Mouse (Mus musculus): ENCODE data around the gene Tatdn2. TPM values are rescaled to one million over a fixed set of nuclear protein-coding genes. Genes with fewer than 3 reads are reported as not detected.
"Not testable (repeated sequence)": the region's sequence is repeated elsewhere in the genome, so short reads cannot be mapped to it uniquely, and the experiment has no call there.

Gene Tatdn2
- total RNA-seq, 2 experiments from 2014 or later: 71.4 to 72.8 TPM

DNA sequence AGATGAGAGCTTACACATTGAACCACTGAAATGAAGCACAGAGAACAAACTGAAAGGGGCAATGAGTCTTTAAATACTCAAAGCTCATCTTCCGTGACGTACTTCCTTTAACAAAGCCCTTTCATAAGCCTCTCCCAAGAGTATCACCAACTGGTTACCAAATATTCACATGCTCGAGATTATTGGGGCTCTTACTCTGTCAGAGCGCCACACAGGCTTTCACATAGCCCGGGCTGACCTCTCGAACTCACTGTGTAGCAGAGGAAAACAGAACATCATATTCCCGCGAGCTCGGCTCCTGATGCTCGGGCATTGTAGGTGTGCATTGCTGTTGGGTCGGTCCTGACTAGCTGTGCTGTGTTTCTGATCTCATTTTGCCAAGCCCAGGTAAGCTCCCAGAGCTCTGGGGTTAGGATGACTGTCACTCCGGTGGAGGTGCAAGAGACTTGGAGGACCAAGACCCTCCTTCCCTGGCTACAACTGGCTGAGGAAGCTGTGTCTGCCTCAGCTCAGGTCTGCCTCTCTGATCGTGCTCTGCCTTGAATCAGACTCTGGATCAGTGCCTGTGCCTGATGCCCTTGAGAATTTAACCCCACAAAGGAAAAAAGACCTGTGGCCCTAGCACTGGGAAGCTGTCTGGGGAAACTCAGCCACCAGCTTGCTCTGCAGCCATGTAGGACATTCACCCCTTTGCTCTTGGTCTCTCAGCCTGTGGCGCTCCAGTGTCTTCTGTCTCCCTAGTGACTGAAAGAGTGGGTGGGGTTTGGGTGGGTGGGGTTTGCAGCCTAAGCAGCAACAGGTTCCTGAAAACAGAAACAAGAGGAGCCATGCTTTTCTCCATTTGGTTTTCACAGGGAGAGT, 36.1 kb upstream of the Tatdn2 start:
- no peak overlapping the region for H3K4me3 ChIP-seq
- peak overlapping the region; percentile 61 for H3K27ac ChIP-seq
- intact Hi-C loops (cut with DNase I): no loop called here
- no peak for DNase-seq (ENCODE audit: extremely low spot score in 1 of 2, low spot score in 2 of 2)
- TF ChIP-seq CTCF (IDR thresholded peaks at IDR 0.05): no peak

DNA sequence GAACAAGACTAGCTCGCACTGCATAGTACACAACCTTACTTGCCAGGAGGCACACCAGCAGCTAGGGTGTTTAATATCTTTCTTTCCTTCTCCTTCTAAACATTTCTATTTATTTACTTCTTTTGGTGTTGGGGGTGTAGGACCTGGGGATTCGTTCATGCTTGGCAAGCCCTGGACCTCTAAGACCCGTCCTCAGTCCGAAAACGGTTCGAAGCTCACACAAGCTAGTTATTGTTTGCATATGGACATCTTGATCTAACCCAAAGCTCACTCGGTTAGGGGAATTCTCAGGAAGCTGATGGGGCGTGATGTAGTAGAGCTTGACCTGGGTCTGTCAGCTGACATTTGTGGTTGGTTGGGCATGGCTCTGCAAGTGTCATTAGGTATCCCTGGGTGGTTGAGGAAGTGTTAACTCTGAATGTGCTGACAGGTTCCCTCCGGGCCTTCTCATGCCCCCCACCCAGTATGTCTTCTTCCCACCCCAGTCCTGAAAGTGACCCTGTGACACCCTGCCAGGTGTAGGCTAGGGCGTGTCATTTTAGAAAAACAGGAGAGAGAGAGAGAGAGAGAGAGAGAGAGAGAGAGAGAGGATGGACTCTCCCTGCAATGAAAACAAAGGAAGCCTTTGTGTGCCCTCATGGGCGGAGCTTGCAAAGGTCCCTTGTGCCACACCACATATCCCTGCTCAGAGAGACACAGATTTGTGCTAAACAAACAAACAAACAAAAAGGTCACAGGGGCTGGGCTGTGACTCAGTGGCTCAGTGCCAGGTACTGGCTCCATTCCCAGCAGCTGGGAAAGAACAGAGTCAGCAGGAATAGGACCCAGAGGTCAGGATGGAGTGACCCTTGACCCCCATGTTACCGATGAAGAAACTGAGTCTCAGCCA, 35.3 kb upstream of the Tatdn2 start:
- intact Hi-C loops (cut with DNase I): no loop called here
- H3K27ac ChIP-seq: peak overlapping the region; percentile 61
- peak in 1 of 2 experiments; percentile 19 for DNase-seq (ENCODE audit: extremely low spot score in 1 of 2, low spot score in 2 of 2)
- no peak overlapping the region for H3K4me3 ChIP-seq
- no peak for TF ChIP-seq CTCF (IDR thresholded peaks at IDR 0.05)

DNA sequence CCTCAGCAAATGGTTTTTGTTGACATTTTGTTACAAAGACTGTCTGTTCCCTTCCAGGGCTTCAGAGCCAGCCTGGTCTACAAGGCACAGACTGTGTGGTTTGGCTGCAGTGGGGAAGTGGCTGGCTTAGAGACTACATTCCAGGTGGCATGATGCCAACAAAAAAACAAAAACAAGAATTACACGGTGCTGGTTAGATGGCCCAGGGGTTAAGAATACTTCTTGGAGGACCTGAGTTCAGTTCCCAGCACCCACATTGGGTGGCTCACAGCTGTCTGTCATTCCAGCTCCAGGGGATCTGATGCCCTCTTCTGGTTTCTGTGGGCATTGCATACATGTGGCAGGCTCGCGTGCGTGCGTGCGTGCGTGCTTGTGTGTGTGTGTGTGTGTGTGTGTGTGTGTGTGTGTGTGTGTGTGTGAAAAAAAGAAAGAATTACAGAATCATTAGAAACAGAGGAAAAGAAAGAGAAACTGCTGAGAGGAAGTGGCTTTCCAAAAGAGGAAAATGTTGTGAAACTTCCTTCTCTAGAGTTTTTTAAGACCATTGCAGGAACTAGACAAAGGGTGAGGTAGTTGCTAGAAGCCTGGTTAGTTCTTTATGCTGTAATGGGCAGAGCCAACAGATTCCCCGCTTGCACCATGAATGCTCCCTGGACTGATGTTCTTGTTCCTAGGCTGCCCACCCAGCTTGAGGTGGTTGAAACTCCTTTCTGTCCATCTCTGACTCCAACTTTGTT, 33.7 kb upstream of the Tatdn2 start:
- no peak for DNase-seq (ENCODE audit: extremely low spot score in 1 of 2, low spot score in 2 of 2)
- no peak overlapping the region for H3K27ac ChIP-seq
- intact Hi-C loops (cut with DNase I): no loop called here
- no peak; the same call in none of the 2 replicates for TF ChIP-seq CTCF (IDR thresholded peaks at IDR 0.05)
- H3K4me3 ChIP-seq: no peak overlapping the region

DNA sequence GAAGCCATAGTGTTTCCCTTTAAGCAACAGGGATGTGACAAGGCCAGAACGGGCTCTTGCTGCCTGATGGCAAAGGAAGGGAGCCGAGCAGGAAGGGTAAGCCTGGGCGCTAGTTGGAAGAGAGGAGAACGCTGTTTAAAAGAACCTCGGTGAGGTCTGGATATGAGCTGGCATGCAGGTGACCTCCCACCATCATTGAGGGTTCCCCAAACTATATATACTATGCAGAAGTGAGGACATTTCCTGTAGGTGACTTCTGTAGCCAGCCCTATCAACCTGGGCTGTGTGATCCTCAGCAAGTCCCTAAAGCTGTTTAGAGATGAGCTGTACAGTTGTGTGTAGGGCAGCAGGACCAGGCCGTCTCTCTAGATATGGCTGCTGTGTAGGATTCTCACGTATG, 32.5 kb upstream of the Tatdn2 start:
- intact Hi-C loops (cut with DNase I): no loop called here
- no peak for TF ChIP-seq CTCF (IDR thresholded peaks at IDR 0.05)
- no peak for DNase-seq (ENCODE audit: extremely low spot score in 1 of 2, low spot score in 2 of 2)
- H3K4me3 ChIP-seq: no peak overlapping the region
- H3K27ac ChIP-seq: no peak overlapping the region

DNA sequence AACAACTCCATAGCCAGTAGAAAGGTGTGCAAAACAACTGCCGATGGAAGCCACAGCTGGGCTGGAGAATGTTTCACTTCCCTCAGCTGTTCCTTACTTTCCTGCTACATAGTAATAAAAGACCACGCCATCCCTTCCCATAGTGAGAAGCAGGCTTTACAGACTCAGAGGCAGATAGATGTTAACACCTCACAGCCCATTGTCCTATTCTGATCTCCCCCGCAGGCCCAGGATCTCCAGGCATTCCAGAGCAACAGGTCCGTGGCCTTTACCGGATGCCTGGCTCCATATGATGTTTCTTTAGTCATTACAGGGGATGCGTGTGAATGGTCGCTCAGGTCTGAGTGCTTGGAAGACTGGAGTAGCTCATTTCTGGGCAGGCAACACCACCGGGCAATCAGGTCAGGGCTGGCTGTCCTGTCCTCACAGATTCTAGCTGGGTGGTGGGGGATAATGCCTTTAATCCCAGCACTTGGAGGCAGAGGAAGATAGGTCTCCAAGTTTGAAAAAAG, 29.2 kb upstream of the Tatdn2 start:
- Histone ChIP-seq H3K4me3 (no peak overlapping the region), H3K27ac (no peak overlapping the region)
- TF ChIP-seq CTCF (IDR thresholded peaks at IDR 0.05): no peak
- intact Hi-C loops (cut with DNase I): no loop called here
- DNase-seq (ENCODE audit: extremely low spot score in 1 of 2, low spot score in 2 of 2): no peak

DNA sequence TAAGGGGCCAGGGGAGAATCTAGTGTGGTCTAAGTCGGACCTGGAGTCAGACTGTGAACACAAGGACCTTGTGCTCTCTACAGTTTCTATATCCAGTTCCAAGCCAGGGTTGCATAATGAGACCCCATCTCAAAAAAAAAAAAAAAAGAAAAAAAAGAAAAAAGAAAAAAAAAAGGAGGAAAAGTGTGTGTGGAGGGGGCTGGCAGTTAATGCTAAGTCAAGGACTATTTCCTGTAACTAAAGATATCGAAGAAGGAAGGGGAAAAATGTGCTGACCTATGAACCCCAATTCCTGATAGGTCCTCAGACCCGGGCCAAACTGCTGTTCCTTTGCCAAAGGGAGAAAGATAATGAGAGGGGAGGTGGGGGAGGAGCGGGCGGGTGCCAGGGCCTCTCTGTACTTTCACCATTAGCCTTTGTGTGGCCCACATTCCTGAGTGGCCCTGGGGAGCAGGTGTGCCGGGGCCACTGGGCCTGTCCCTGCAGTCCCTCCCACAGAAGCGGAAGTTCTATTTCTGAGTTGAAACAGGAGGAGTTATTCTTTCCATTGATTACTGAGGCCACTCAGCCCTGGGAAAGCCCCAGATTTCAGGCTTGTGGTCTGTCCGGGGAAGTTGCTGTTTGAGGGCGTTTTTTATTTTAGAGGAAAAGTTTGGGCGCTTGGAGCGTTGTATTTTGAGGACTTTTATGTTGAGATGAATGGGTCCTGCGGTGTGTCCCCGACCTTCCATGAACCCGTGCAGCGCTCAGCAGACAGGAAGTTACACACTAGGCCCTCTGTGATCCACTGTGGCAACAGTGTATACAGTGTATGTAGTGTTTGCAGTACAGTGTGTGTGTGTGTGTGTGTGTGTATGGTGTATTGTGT, 28.3 kb upstream of the Tatdn2 start:
- intact Hi-C loops (cut with DNase I): no loop called here
- TF ChIP-seq CTCF (IDR thresholded peaks at IDR 0.05): no peak
- Histone ChIP-seq H3K27ac (peak overlapping the region; percentile 64), H3K4me3 (no peak overlapping the region)
- DNase-seq (ENCODE audit: extremely low spot score in 1 of 2, low spot score in 2 of 2): no peak

DNA sequence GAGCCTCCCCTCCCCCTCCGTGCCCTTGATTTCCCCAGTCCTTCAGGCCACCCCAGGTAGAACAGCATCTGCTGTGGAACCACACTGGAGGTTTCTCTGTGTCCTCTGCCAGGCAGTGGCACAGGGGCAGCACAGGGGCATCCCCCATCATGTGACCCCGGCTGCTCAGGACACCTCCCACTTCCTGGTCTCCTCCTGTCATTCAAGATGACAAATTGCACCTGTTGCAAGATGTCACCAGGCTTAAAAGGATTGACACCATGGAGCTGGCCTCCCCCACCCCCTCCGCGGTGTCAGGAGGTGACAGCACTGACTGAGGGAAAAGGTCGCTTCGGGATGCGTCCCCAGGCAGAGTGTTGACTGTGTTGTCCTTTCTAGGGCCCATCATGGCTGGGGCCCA, 27.0 kb upstream of the Tatdn2 start:
- peak overlapping the region; percentile 64; the same call in 1 of the 2 replicates for H3K27ac ChIP-seq
- no peak overlapping the region for H3K4me3 ChIP-seq
- intact Hi-C loops (cut with DNase I): no loop called here
- no peak for TF ChIP-seq CTCF (IDR thresholded peaks at IDR 0.05)
- DNase-seq (ENCODE audit: extremely low spot score in 1 of 2, low spot score in 2 of 2): no peak

DNA sequence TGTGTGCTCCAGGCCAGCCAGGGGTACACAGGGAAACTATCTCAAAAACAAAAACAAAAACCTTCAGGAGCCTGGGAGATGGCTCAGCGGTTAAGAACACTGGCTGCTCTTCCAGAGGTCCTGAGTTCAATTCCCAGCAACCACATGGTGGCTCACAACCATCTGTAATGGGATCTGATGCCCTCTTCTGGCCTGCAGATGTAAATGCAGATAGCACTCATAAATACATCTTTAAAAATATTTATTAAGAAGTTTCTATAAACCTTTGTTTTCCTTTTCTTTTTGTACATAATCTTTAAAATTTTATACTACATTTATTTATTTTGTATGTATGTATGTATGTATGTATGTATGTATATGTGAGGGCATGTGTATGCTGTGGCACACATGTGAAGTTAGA, 24.8 kb upstream of the Tatdn2 start:
- TF ChIP-seq CTCF (IDR thresholded peaks at IDR 0.05): peak; percentile 21
- intact Hi-C loops (cut with DNase I); H3K27ac ChIP-seq; DNase-seq (ENCODE audit: extremely low spot score in 1 of 2, low spot score in 2 of 2); H3K4me3 ChIP-seq: not testable (repeated sequence)

DNA sequence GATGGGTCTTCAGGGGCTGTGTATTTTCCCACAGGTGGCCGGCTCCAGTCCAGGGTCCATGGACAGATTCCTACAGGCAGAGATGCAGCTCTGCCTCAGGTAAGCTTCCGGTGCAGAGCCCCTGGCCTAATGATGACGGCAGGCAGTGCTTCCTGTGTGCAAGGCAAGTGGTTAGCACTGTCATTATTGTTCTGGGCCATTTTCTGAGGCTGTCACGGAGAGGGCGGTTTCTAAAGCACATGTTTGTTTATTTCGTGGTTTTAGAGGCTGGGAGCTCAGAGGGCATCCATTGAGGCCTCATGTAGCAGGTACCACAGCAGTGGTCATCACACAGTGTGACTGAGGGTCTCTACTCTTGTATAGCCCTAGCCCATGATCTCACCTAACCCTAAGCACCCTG, 23.9 kb upstream of the Tatdn2 start:
- Histone ChIP-seq H3K4me3 (no peak overlapping the region), H3K27ac (no peak overlapping the region)
- TF ChIP-seq CTCF (IDR thresholded peaks at IDR 0.05): no peak
- DNase-seq (ENCODE audit: extremely low spot score in 1 of 2, low spot score in 2 of 2): no peak
- intact Hi-C loops (cut with DNase I): no loop called here

DNA sequence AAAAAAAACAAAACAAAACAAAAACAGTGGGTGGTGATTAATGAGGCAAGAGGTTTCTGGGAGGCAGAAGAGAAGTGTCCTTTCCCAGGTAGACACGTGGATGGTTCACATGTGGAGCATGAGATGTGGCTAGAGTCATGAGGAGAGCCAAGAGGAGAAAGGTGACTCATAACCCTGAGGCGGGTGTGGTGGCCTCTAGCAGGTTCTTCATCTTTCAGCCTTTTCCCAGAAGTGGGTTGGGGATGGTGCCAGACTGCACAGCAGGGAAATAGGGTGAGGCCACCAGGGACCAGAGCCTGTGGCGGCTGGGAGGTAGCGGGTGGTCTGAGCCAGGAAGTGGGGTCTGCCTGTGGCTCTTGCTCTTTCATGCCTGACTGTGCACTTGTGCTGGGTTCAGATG, 21.6 kb upstream of the Tatdn2 start:
- no peak for DNase-seq (ENCODE audit: extremely low spot score in 1 of 2, low spot score in 2 of 2)
- intact Hi-C loops (cut with DNase I): no loop called here
- no peak for TF ChIP-seq CTCF (IDR thresholded peaks at IDR 0.05)

GRCm38 (mm10) chr6:113675991-113676390, 20.9 kb upstream of the Tatdn2 start:
- intact Hi-C loops (cut with DNase I): no loop called here
- DNase-seq (ENCODE audit: extremely low spot score in 1 of 2, low spot score in 2 of 2): no peak
- no peak for TF ChIP-seq CTCF (IDR thresholded peaks at IDR 0.05)
- Histone ChIP-seq H3K27ac (no peak overlapping the region), H3K4me3 (no peak overlapping the region)

More for the DNA sequence above, 21.6 kb upstream of the Tatdn2 start:
- Histone ChIP-seq H3K27ac (no peak overlapping the region), H3K4me3 (no peak overlapping the region)
